Mouse (Mus musculus): ENCODE measurements at regions not wholly inside any gene's neighbourhood (a gene's known extent, or its start where the extent isn't known, plus 50 kb on each side); places are given as distances from the start of the nearest gene placed in this dataset.

GRCm38 (mm10) chr3:138662625-138663024 lies 79.4 kb upstream of the Tspan5 start:
- DNase-seq (ENCODE audit: low read depth, low spot score), result no peak

GRCm38 (mm10) chr3:138668394-138669092 lies 73.5 kb upstream of the Tspan5 start:
- DNase-seq (ENCODE audit: low read depth, low spot score), result no peak

GRCm38 (mm10) chr3:138675881-138676280 lies 66.1 kb upstream of the Tspan5 start:
- no peak for DNase-seq (ENCODE audit: low read depth, low spot score)

- DNase-seq (ENCODE audit: low read depth, low spot score), result peak; percentile 57
Observed at GRCm38 (mm10) chr3:138678351-138678750, 63.6 kb upstream of the Tspan5 start.

- peak; percentile 77 for DNase-seq (ENCODE audit: low read depth, low spot score)
Observed at GRCm38 (mm10) chr3:138686636-138687230, 55.3 kb upstream of the Tspan5 start.

- no peak for DNase-seq (ENCODE audit: low read depth, low spot score)
Observed at GRCm38 (mm10) chr3:138688606-138689005, 53.4 kb upstream of the Tspan5 start.
